9 mouse cellular contexts compared by ENCODE assay signal in the genomic region with DNA sequence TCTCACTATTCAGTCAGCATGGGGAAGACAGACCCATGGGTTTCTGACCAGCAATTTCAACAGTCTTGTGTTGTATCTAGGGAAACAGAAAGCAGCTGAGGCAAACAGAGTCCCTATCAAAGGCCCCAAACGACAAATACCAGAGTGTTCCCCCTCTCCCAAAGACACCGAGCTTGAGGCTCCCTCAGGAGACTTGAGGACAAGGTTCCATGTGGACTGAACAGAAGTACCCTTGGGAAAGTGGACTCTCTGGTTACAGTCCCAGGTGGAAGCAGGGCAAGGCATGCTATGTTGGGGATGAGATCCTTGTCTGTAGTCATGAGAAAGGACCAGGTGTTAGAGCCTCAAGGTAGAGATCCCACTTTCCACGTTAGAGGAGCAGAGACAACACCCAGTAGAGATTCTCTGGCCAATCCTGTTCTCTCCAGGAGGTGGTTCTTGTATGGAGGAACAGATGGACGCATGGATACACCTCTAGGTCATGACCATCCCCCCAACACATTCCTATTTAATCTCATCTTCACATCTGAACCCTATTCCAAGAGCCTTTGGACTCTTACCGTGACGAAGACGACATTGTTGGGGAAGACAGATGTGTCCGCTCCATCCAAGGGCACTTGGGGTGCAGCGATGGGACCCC. TPM values are rescaled to one million over a fixed set of nuclear protein-coding genes. Genes with fewer than 3 reads are reported as not detected.
A peak's percentile ranks its signal among the peaks of the same experiment; 100 is the strongest.
DNase-seq lines count a peak whose midpoint lies in the region; ATAC-seq and TF ChIP-seq lines count a peak whose summit lies in the region.
"Had no signal": no experiment of that assay in that cellular context is flagged by ENCODE, and none has a peak within 500 bp of the region (broad histone marks: within the 10 kb centered on the region; RNA-seq: fewer than 3 reads in every experiment).

No protein-coding gene starts in this region.

- H3K27ac ChIP-seq in forebrain, embryonic 11.5 days (ENCODE audit: low read depth, low read length), result no peak overlapping the region
- H3K27ac ChIP-seq in limb, embryonic 10.5 days, result no peak overlapping the region
- H3K27ac ChIP-seq in neural tube, embryonic 15.5 days (replicated peaks), result peak overlapping the region; percentile 58; the same call in 1 of the 2 replicates

- 52% methylated on average over 9 of the region's 9 CpGs for WGBS in lung, adult 2 months
- 80% methylated on average over 9 of the region's 9 CpGs for WGBS in forebrain, embryonic 11.5 days
- WGBS in limb, embryonic 10.5 days, result 81% methylated on average over 9 of the region's 9 CpGs
- WGBS in neural tube, embryonic 15.5 days, result 64% methylated on average over 9 of the region's 9 CpGs

- peaks cover 23% of the 10 kb centered on the region for H3K36me3 ChIP-seq in forebrain, embryonic 11.5 days (ENCODE audit: control insufficient read depth, insufficient read depth, low read length)
- peaks cover 57% of the 10 kb centered on the region for H3K36me3 ChIP-seq in limb, embryonic 10.5 days
- peaks cover 38% of the 10 kb centered on the region for H3K36me3 ChIP-seq in neural tube, embryonic 15.5 days

- H3K4me2 ChIP-seq in forebrain, embryonic 11.5 days (ENCODE audit: low read depth, low read length, severe bottlenecking), result peak overlapping the region; percentile 90
- H3K4me2 ChIP-seq in neural tube, embryonic 15.5 days, result peak overlapping the region; percentile 92

- peak overlapping the region; percentile 92 for H3K9ac ChIP-seq in forebrain, embryonic 11.5 days (ENCODE audit: low read length)
- peak overlapping the region; percentile 79 for H3K9ac ChIP-seq in neural tube, embryonic 15.5 days (replicated peaks)

- no peaks in the 10 kb centered on the region; the same call in 1 of the 2 replicates for H3K27me3 ChIP-seq in forebrain, embryonic 11.5 days (ENCODE audit: control insufficient read depth, insufficient read depth, low read length)
- H3K27me3 ChIP-seq in limb, embryonic 10.5 days (ENCODE audit: low read depth, poor library complexity, severe bottlenecking), result peaks cover 11% of the 10 kb centered on the region
- no peaks in the 10 kb centered on the region for H3K27me3 ChIP-seq in neural tube, embryonic 15.5 days (replicated peaks)

- TF ChIP-seq POLR2A in lung, adult 2 months (IDR thresholded peaks at IDR 0.05; ENCODE audit: borderline replicate concordance, extremely low read depth, low read depth, low read length), result no peak

- no peak overlapping the region for H3K4me3 ChIP-seq in lung, adult 2 months (replicated peaks; ENCODE audit: extremely low read depth, low read depth, low read length)
- peak overlapping the region; percentile 85 for H3K4me3 ChIP-seq in forebrain, embryonic 11.5 days (ENCODE audit: low read depth, low read length)
- peak overlapping the region; percentile 91 for H3K4me3 ChIP-seq in limb, embryonic 10.5 days
- H3K4me3 ChIP-seq in neural tube, embryonic 15.5 days (replicated peaks), result peak overlapping the region; percentile 69

- TF ChIP-seq CTCF in lung, adult 2 months (IDR thresholded peaks at IDR 0.05; ENCODE audit: insufficient read depth, low read length), result no peak

- H3K4me1 ChIP-seq in lung, adult 2 months (ENCODE audit: control insufficient read depth, insufficient read depth, low read length), result peaks cover 21% of the 10 kb centered on the region
- peaks cover 33% of the 10 kb centered on the region for H3K4me1 ChIP-seq in forebrain, embryonic 11.5 days (replicated peaks; ENCODE audit: control insufficient read depth, insufficient read depth, low read length)
- H3K4me1 ChIP-seq in limb, embryonic 10.5 days, result peaks cover 55% of the 10 kb centered on the region
- H3K4me1 ChIP-seq in neural tube, embryonic 15.5 days, result peaks cover 66% of the 10 kb centered on the region

- peak; percentile 10 for DNase-seq in lung, adult 2 months
- DNase-seq in lung, adult 18-20 months, result no peak
- no peak for DNase-seq in forebrain, embryonic 11.5 days (ENCODE audit: low spot score)
- no peak for DNase-seq in limb, embryonic 10.5 days (ENCODE audit: low spot score)
- no peak for DNase-seq in gastrocnemius, adult 18-20 months (ENCODE audit: low spot score)
- no peak for DNase-seq in adrenal gland, postnatal 36 days

- ATAC-seq in forebrain, embryonic 11.5 days (replicated peaks; ENCODE audit: low FRiP score), result no peak
- ATAC-seq in neural tube, embryonic 15.5 days (ENCODE audit: low FRiP score), result no peak
- no peak for ATAC-seq in inflammation-experienced regulatory T-cells, adult 6 months
- ATAC-seq: activated CD4-positive, CD25-positive, alpha-beta regulatory T cell, adult 4 months had no signal

- no peaks in the 10 kb centered on the region for H3K9me3 ChIP-seq in forebrain, embryonic 11.5 days (ENCODE audit: control insufficient read depth, low read length)
- no peaks in the 10 kb centered on the region for H3K9me3 ChIP-seq in limb, embryonic 10.5 days (replicated peaks)
- no peaks in the 10 kb centered on the region for H3K9me3 ChIP-seq in neural tube, embryonic 15.5 days (replicated peaks)

RNA-seq across cellular contexts. Expression of gene Mepce, which starts 3.4 kb away (rescaled TPM):
- 43.3 and 44.2 TPM in 2 replicates for polyA plus RNA-seq in lung, adult 2 months (2012; rRNA removed)
- 11.9 and 12.4 TPM in 2 replicates for polyA plus RNA-seq in forebrain, embryonic 11.5 days (2014; fragmentation: Nextera tagmentation; extraction: Ambion mirVana)
- polyA plus RNA-seq in limb, embryonic 10.5 days (2016; fragmentation: Nextera tagmentation; extraction: Ambion mirVana), result 11.3 and 11.8 TPM in 2 replicates
- 10.0 and 12.7 TPM in 2 replicates for polyA plus RNA-seq in neural tube, embryonic 15.5 days (2015; fragmentation: Nextera tagmentation; extraction: Ambion mirVana)
- polyA plus RNA-seq in inflammation-experienced regulatory T-cells, adult 6 months (2017; shearing (Covaris generic)), result 10 to 100 TPM; 13.1 to 32.7 (median 29.8) TPM
- total RNA-seq in gastrocnemius, adult 18-20 months (2021), result 10 to 100 TPM; 24.1 to 26.1 TPM
- total RNA-seq in adrenal gland, postnatal 36 days (2021), result 10 to 100 TPM; 52.0 to 56.4 TPM

RNA-seq across cellular contexts. Expression of gene Zcwpw1, which starts 3.6 kb away (rescaled TPM):
- polyA plus RNA-seq in lung, adult 2 months (2012; rRNA removed), result 0.49 and 0.60 TPM in 2 replicates
- 18.1 and 21.2 TPM in 2 replicates for polyA plus RNA-seq in forebrain, embryonic 11.5 days (2014; fragmentation: Nextera tagmentation; extraction: Ambion mirVana)
- 8.4 and 15.8 TPM in 2 replicates for polyA plus RNA-seq in limb, embryonic 10.5 days (2016; fragmentation: Nextera tagmentation; extraction: Ambion mirVana)
- 14.9 and 17.0 TPM in 2 replicates for polyA plus RNA-seq in neural tube, embryonic 15.5 days (2015; fragmentation: Nextera tagmentation; extraction: Ambion mirVana)
- polyA plus RNA-seq in inflammation-experienced regulatory T-cells, adult 6 months (2017; shearing (Covaris generic)), result 10 to 100 TPM in 2 of 3 experiments, 1 to 10 TPM in 1; 4.7 to 12.0 (median 11.0) TPM
- under 1 TPM; 0.14 to 0.26 TPM for total RNA-seq in gastrocnemius, adult 18-20 months (2021)
- total RNA-seq in adrenal gland, postnatal 36 days (2021), result 1 to 10 TPM; 2.3 to 3.0 TPM

RNA-seq across cellular contexts. Expression of gene Ppp1r35, which starts 5.4 kb away (rescaled TPM):
- 32.7 and 46.7 TPM in 2 replicates for polyA plus RNA-seq in lung, adult 2 months (2012; rRNA removed)
- polyA plus RNA-seq in forebrain, embryonic 11.5 days (2014; fragmentation: Nextera tagmentation; extraction: Ambion mirVana), result 72.8 and 77.9 TPM in 2 replicates
- 47.0 and 49.5 TPM in 2 replicates for polyA plus RNA-seq in limb, embryonic 10.5 days (2016; fragmentation: Nextera tagmentation; extraction: Ambion mirVana)
- polyA plus RNA-seq in neural tube, embryonic 15.5 days (2015; fragmentation: Nextera tagmentation; extraction: Ambion mirVana), result 38.2 and 42.3 TPM in 2 replicates
- polyA plus RNA-seq in inflammation-experienced regulatory T-cells, adult 6 months (2017; shearing (Covaris generic)), result 10 to 100 TPM in 1 of 3 experiments, 1 to 10 TPM in 2; 6.0 to 10.9 (median 6.5) TPM
- total RNA-seq in gastrocnemius, adult 18-20 months (2021), result 1 to 10 TPM; 6.2 to 7.7 TPM
- 10 to 100 TPM; 24.6 to 28.4 TPM for total RNA-seq in adrenal gland, postnatal 36 days (2021)

RNA-seq across cellular contexts. Expression of gene Tsc22d4, which starts 38.5 kb away (rescaled TPM):
- polyA plus RNA-seq in lung, adult 2 months (2012; rRNA removed), result 103 and 110 TPM in 2 replicates
- 81.1 and 83.5 TPM in 2 replicates for polyA plus RNA-seq in forebrain, embryonic 11.5 days (2014; fragmentation: Nextera tagmentation; extraction: Ambion mirVana)
- 78.1 and 99.5 TPM in 2 replicates for polyA plus RNA-seq in limb, embryonic 10.5 days (2016; fragmentation: Nextera tagmentation; extraction: Ambion mirVana)
- polyA plus RNA-seq in neural tube, embryonic 15.5 days (2015; fragmentation: Nextera tagmentation; extraction: Ambion mirVana), result 110 and 134 TPM in 2 replicates
- polyA plus RNA-seq in inflammation-experienced regulatory T-cells, adult 6 months (2017; shearing (Covaris generic)), result 10 to 100 TPM; 43.3 to 83.4 (median 64.7) TPM
- total RNA-seq in gastrocnemius, adult 18-20 months (2021), result 10 to 100 TPM; 53.0 to 68.0 TPM
- 10 to 100 TPM; 79.5 to 84.6 TPM for total RNA-seq in adrenal gland, postnatal 36 days (2021)

RNA-seq across cellular contexts. Expression of gene Nyap1, which starts 42.6 kb away (rescaled TPM):
- polyA plus RNA-seq in lung, adult 2 months (2012; rRNA removed), result 2.3 and 2.4 TPM in 2 replicates
- 3.8 and 4.4 TPM in 2 replicates for polyA plus RNA-seq in forebrain, embryonic 11.5 days (2014; fragmentation: Nextera tagmentation; extraction: Ambion mirVana)
- polyA plus RNA-seq in limb, embryonic 10.5 days (2016; fragmentation: Nextera tagmentation; extraction: Ambion mirVana), result 1.1 and 2.5 TPM in 2 replicates
- polyA plus RNA-seq in neural tube, embryonic 15.5 days (2015; fragmentation: Nextera tagmentation; extraction: Ambion mirVana), result 32.7 and 41.3 TPM in 2 replicates
- polyA plus RNA-seq in inflammation-experienced regulatory T-cells, adult 6 months (2017; shearing (Covaris generic)), result under 1 TPM in 2 of 3 experiments, not detected in 1; 0.12 to 0.20 TPM
- total RNA-seq in gastrocnemius, adult 18-20 months (2021), result under 1 TPM; 0.21 to 0.28 TPM
- total RNA-seq in adrenal gland, postnatal 36 days (2021), result 1 to 10 TPM; 3.1 to 3.2 TPM
